Mouse (Mus musculus): ENCODE measurements at regions not wholly inside any gene's neighbourhood (a gene's known extent, or its start where the extent isn't known, plus 50 kb on each side); places are given as distances from the start of the nearest gene placed in this dataset.
A peak's percentile ranks its signal among the peaks of the same experiment; 100 is the strongest.
"Not testable (repeated sequence)": the region's sequence is repeated elsewhere in the genome, so short reads cannot be mapped to it uniquely, and the experiment has no call there.

DNA sequence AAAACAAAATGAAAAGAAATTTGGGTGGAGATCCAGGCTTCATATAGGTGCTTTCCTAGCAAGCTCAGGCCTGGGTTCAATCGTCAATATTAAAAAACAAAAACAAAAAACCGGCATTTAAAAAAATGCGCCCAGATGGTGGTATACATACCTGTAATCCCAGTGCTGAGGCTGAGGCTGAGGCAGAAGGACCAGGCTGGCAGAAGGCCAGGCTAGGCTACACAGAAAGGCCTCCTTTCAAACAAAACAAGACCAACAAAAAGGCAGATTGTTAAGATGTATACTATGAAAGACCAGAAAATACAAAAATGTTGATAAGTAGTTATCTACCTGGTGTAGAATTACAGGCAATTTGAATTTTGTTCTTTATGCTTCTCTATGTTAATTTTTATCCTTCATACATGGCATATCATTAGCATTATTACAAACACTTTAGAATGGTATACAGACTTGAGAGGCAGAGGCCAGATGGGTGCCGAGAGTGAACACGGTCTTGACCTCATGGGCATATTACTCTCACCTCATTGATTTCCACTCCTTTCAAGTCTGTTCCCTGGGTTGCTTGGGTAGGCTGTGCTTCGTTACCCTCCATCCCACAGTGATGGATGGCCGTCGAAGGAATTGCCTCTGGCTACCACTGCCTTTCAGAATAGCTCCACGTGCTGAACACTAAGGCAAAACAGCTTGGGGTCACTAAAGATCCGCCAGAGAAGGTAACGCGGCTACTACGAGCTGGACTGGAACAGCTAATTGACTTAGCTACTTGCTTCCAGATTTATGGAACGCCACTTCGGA, 339.6 kb upstream of the Gm6657 start:
- DNase-seq: no peak

DNA sequence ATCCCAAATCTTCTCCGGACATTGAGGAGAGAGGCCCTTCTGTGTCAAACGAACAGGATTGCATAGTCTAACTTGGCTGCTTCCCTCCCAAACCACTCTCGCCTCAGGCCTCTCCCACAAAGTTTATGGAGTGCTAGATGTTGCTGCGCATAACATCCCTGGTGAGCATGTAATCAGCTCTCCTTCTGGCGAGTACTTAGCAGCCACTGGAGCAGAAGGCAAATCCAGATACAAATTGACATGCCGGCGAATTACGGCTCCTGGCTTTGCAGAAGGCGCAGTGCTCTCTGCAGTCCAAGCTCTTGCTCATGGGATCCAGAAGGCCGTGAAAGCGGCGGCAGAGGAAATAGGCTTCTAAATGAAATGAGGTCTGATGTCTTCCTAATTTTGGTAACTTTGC, 338.2 kb upstream of the Gm6657 start:
- DNase-seq: no peak

DNA sequence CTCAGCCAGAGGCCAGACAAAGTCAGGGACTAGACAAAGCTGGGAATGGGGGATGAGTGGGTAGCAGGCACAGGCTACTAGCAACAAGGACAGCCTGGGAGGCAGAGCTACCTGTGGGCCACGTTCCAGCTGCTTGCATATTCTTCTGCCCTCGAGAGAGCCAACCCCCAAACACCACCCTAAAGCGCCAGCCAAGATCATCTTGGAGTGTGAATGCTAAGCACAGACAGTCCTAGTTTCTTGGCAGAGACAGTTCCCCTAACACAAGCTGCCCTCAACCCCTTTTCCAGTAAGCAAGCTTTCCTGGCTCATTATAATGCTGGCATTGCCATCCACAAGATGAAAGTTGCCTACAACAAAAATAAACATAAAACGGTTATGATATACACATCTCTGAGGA, 336.8 kb upstream of the Gm6657 start:
- DNase-seq: no peak

- DNase-seq: no peak
Measured at GRCm38 (mm10) chr12:77860769-77861557, 333.1 kb upstream of the Gm6657 start.

DNA sequence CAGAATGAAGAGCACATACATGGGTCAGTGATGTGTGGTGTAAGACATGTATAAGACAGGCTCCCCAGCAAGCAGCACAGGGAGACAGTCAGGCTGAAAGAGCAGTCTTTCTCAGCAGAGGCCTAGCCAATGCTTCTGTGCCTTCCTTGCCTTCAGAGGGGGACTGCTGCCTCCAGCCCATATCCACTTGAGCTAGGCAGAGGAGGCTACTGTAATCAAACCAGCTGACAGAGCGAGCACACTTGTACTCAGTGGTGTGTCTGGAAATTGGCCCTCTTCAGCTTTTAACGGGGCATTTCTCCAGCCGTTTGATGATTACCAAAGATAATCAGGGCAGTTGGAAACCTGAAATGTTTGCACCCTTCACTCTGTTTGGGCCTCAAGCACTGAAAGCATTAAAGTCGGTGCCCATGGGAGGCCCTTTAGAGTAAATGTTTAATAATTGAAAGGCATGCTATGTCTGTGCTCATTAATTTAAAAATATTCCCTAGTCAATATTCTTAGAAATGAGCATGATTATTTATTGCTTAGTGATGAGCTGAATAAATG, 326.0 kb upstream of the Gm6657 start:
- DNase-seq: no peak

DNA sequence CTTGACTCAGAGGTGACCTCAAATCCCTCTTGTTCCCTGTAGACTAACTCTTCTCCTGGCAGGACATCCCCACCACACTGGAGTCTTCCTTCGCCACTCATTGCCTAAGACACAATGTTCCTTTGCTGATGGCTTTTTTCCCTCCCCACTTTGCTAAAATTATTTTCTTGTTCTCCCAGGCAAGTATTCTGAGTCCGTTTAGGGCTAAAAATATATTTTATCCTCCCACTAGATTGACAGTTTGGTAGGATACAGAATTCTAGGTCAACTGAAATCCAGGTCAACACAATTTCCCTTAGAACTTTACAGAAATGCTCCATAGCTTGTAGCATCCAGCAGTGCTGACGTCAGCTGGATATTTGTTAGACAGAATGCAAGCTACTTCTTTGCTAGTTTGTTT, 324.7 kb upstream of the Gm6657 start:
- DNase-seq: no peak

- no peak for DNase-seq
Measured at GRCm38 (mm10) chr12:77887335-77887734, 306.7 kb upstream of the Gm6657 start.

GRCm38 (mm10) chr12:77891452-77891851, 302.6 kb upstream of the Gm6657 start:
- DNase-seq: no peak

- DNase-seq: no peak
Measured at GRCm38 (mm10) chr12:77894238-77894637, 299.8 kb upstream of the Gm6657 start.

DNA sequence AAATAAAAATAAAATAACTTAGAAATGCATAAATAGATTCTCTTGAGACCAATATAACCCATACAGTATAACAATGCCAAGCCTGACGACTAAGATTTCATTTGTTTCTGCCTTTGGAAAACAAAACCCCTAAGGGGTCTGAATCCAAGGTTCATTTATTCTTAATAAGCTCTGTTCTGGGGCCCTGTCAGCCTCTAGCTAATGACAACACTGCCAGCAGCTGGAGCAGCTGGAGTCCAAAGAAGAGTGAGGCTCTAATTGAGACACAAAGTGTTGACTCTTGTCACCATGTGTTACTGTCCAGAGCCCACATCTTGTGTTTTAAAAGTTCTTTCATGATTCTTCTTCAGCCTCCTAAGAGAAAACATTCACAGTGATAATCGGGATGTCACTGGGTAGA, 298.5 kb upstream of the Gm6657 start:
- no peak for DNase-seq

- not testable (repeated sequence) for DNase-seq
Measured at GRCm38 (mm10) chr12:77898974-77899373, 295.1 kb upstream of the Gm6657 start.

DNA sequence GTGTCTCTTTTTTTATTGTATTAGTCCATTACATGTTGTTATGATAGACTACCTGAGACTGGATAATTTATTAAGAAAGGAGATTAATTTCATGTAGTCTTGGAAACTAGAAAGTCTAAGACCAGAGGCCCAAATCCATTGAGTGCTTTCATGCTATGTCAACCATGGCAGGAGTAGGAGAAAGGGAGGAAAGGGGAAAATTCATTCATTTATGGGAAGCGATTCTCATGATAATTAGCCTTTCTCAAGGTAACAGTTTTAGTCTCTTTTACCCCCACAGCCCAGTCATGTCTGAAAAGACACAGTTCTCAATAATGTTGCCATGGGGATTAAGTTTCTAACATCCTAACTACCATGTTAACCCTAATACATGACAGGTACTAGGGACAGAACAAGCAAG, 292.8 kb upstream of the Gm6657 start:
- DNase-seq: no peak

GRCm38 (mm10) chr12:77912863-77913554, 281.0 kb upstream of the Gm6657 start:
- no peak for DNase-seq

- DNase-seq: no peak
Measured at GRCm38 (mm10) chr12:77928729-77929128, 265.3 kb upstream of the Gm6657 start.

- no peak for DNase-seq
Measured at GRCm38 (mm10) chr12:77929571-77929970, 264.5 kb upstream of the Gm6657 start.

DNA sequence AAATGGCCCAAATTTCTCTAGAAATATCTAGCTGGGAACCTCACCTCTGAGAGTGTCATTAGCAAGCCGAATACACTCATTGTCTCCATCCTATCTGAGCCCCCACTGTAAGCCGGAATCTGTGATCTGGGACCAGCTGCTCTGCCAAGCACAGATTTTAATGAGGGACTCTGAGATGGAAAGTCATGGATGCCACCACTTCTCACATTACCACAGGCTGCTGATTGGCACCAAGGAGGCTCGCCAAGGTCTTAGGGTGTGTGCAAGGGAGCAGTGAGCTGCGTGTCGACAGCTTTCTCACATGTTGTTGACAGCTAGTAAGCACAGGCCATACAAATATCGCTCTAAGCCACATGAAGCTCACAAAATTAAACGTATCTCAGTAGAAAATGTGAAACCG, 250.1 kb upstream of the Gm6657 start:
- no peak for DNase-seq

DNA sequence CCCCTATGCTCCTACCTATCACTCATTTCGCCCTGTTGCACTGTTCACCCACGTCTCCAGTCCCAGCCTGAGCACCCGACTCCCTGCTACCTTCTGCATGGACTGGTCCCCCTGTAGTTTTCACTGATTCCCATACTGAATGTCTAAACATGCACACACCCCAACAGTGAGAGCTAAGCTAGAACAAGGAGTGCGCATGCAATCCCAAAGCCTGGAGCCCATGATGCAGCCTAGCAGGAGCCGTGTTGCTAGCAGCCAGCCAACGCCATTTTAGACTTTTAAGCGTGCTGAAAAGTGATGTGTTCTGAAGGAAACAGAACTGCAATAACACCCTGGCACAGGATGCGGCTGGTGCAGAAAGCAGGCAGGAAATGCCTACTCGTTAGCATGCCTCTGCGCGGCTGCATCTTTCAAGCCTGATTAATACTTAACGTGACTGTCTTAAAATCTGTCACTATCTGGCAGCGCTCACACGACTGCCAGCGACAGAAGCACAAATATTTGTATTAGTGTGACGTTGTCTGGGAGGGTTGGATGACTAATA, 244.5 kb upstream of the Gm6657 start:
- peak; percentile 23 for DNase-seq

DNA sequence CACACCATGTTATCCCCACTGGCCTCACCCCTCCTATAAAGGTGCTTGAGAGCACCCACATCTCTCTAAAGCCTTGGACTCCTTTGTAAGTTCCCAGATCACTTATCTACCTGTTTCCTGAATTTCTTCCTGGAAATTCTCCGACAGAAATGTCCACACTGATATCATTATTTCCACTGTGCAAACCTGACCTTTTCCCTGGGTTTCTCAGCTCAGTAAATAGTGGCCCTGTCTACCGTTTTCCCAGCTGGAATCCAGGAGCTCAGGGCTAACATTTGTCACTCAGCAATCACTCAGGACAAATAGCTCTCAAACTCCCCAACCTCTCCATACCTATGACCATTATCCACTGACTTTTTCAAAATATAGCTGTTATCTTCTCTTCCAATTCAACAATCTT, 241.6 kb upstream of the Gm6657 start:
- DNase-seq: no peak

- DNase-seq: no peak
Measured at GRCm38 (mm10) chr12:77962631-77963030, 231.4 kb upstream of the Gm6657 start.

DNA sequence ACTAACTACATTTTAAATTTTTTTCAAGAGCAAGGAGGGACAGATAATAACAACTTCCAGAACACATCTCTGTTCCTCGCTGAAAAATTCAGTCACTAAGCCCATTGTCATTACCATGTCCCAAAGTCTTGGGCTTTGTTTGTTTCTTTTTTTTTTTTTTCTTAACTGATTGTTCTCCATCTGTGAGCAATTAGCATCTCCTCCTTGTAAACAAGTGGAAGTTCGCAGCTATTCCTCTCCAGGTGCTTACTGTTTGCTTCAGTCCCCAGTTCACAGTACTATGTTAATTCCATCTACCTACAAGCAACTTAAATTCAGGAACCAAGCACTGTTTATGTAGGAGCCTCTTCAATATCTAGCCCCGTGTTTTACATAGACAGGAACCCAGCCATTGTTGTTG, 225.5 kb upstream of the Gm6657 start:
- DNase-seq: no peak

DNA sequence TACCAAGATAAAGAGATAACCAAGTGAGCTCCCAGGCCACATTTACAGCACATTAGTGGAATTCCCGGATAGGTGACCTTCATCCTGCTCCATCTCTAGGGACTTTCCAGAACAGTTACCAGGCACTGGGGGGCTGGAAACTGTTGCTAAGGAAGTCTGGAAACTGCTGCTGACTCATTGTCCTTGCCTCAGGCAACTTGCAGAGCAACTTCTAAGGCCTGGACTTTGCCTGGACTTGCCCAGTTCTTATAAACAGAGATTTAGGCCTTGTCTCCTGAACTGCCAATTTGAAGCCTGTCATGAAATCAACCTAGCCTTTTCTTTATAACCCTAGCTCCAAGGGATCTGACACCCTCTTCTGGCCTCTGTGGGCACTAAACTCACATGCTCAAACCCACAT, 224.0 kb upstream of the Gm6657 start:
- no peak for DNase-seq

- no peak for DNase-seq
Measured at GRCm38 (mm10) chr12:77972165-77972564, 221.9 kb upstream of the Gm6657 start.

GRCm38 (mm10) chr12:77976952-77977351, 217.1 kb upstream of the Gm6657 start:
- no peak for DNase-seq

Data from adrenal gland, postnatal 10 days (tissue).